Mouse (Mus musculus) CH12.LX (cell line): ENCODE results near the gene Ndufc2.

Experiments
- CTCF ChIP-seq, 2 experiments: IDR thresholded peaks in 1 of 2; conservative IDR thresholded peaks in 1 of 2; 2 replicates each; pipeline ENCODE4 v1.5.1; 2011 to 2012; ENCODE audit warnings: low read depth in 2 of 2, low read length in 2 of 2, improper control_type of control experiment in 1 of 2, inconsistent platforms in 1 of 2, mild to moderate bottlenecking in 1 of 2, moderate library complexity in 1 of 2
- E2F4 ChIP-seq: IDR thresholded peaks from 2 replicates; pipeline ENCODE4 v1.6.1; 2011; ENCODE audit warnings: low read depth, low read length, improper control_type of control experiment; ENCODE audit not compliant: insufficient replicate concordance
- EP300 ChIP-seq: IDR thresholded peaks from 2 replicates; pipeline ENCODE4 v1.6.1; 2011; ENCODE audit warnings: low read length, improper control_type of control experiment
- KAT2A ChIP-seq: IDR thresholded peaks from 2 replicates; pipeline ENCODE4 v1.6.1; 2012; ENCODE audit warnings: low read length, improper control_type of control experiment, inconsistent platforms; ENCODE audit not compliant: insufficient replicate concordance
- MXI1 ChIP-seq: IDR thresholded peaks from 2 replicates; pipeline ENCODE4 v1.6.1; 2011; ENCODE audit warnings: mild to moderate bottlenecking, low read depth, low read length, improper control_type of control experiment
- NRF1 ChIP-seq: IDR thresholded peaks from 2 replicates; pipeline ENCODE4 v1.6.1; 2014; ENCODE audit warnings: low read depth, mild to moderate bottlenecking, inconsistent platforms, low read length, improper control_type of control experiment, moderate library complexity
- POLR2A ChIP-seq: IDR thresholded peaks from 2 replicates; pipeline ENCODE4 v1.6.1; 2011; ENCODE audit warnings: low read depth, mild to moderate bottlenecking, improper control_type of control experiment, low read length
- RAD21 ChIP-seq: IDR thresholded peaks from 2 replicates; pipeline ENCODE4 v1.6.1; 2011; ENCODE audit warnings: low read depth, mild to moderate bottlenecking, low read length, improper control_type of control experiment, moderate library complexity
- SMC3 ChIP-seq: IDR thresholded peaks from 2 replicates; pipeline ENCODE4 v1.6.1; 2011; ENCODE audit warnings: low read depth, low read length, improper control_type of control experiment
- TCF12 ChIP-seq: IDR thresholded peaks from 2 replicates; pipeline ENCODE4 v1.6.1; 2014; ENCODE audit warnings: low read depth, mild to moderate bottlenecking, inconsistent platforms, low read length, improper control_type of control experiment
- USF1 ChIP-seq: IDR thresholded peaks from 2 replicates; pipeline ENCODE4 v1.6.1; 2014; ENCODE audit warnings: low read depth, mild to moderate bottlenecking, inconsistent platforms, low read length, improper control_type of control experiment
- ZKSCAN1 ChIP-seq: IDR thresholded peaks from 2 replicates; pipeline ENCODE4 v1.6.1; 2012; ENCODE audit warnings: low read depth, inconsistent platforms, low read length, improper control_type of control experiment, borderline replicate concordance
- ZMIZ1 ChIP-seq: IDR thresholded peaks from 2 replicates; pipeline ENCODE4 v1.6.1; 2012; ENCODE audit warnings: low read depth, mild to moderate bottlenecking, inconsistent platforms, low read length, improper control_type of control experiment

- no peak for TF ChIP-seq CTCF (conservative IDR thresholded peaks at IDR 0.05 in 1 of 2, IDR thresholded peaks at IDR 0.05 in 1 of 2; ENCODE audit: low read depth in 2 of 2, low read length in 2 of 2)
- no peak for TF ChIP-seq USF1
- no peak for TF ChIP-seq POLR2A
- no peak for TF ChIP-seq MXI1
- no peak for TF ChIP-seq SMC3
- no peak for TF ChIP-seq E2F4
- no peak for TF ChIP-seq NRF1
- no peak for TF ChIP-seq TCF12
- no peak for TF ChIP-seq KAT2A
- TF ChIP-seq EP300, result no peak
- TF ChIP-seq RAD21, result no peak
- no peak for TF ChIP-seq ZMIZ1
- TF ChIP-seq ZKSCAN1, result no peak
Measured at GRCm38 (mm10) chr7:97420958-97421651, 21.3 kb downstream of the Ndufc2 start.
